Comparison of ENCODE assay signal across 10 mouse cellular contexts in the genomic region with DNA sequence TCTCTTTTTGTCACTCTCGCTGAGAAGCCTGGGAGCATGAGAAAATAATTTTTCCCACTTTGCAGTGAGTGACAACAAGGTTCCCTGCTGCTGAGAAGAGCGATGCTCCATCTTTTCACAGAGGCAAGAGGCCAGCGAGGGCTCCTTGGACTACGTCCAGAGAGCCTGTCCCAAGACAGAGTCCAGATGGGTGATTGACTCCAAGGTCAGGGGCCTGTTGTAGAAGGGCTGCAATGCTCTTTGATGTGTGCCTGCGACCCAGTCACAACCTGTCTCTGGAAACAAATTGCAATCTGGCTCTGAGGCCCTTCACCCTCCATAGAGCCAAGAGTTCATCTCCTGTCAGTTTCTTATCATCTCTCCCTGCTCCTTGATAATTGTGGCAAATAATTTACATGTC. TPM values are rescaled to one million over a fixed set of nuclear protein-coding genes. Genes with fewer than 3 reads are reported as not detected.
A peak's percentile ranks its signal among the peaks of the same experiment; 100 is the strongest.
DNase-seq lines count a peak whose midpoint lies in the region; ATAC-seq lines count a peak whose summit lies in the region.
"Had no signal": no experiment of that assay in that cellular context is flagged by ENCODE, and none has a peak within 500 bp of the region (broad histone marks: within the 10 kb centered on the region; RNA-seq: fewer than 3 reads in every experiment).

No protein-coding gene starts in this region.

- no peak overlapping the region for H3K4me2 ChIP-seq in lung, embryonic 15.5 days

- intact Hi-C loops in left cerebral cortex, postnatal 4 days (cut with DNase I): no loop called here

- no peaks in the 10 kb centered on the region for H3K27me3 ChIP-seq in lung, embryonic 15.5 days

- no peak overlapping the region for H3K27ac ChIP-seq in lung, embryonic 15.5 days

- no peak overlapping the region for H3K9ac ChIP-seq in lung, embryonic 15.5 days

- H3K4me1 ChIP-seq in lung, embryonic 15.5 days: peaks cover 11% of the 10 kb centered on the region

- H3K4me3 ChIP-seq in lung, embryonic 15.5 days: no peak overlapping the region
- H3K4me3 ChIP-seq: erythroblast, embryonic 14.5 days had no signal

- WGBS in lung, embryonic 15.5 days: 13% methylated on average over 5 of the region's 5 CpGs

- peak; percentile 78 for DNase-seq in left cerebral cortex, postnatal 4 days
- no peak for DNase-seq in left cerebral cortex, adult 18-20 months (ENCODE audit: low spot score in 2 of 2)
- DNase-seq in cerebellum, adult 11-12 months: peak; percentile 20
- DNase-seq in heart, postnatal 4 days: peak; percentile 50
- no peak for DNase-seq in right cerebral cortex, adult 18-20 months
- no peak for DNase-seq in urinary bladder, adult 18-20 months (ENCODE audit: low spot score in 2 of 2)
- DNase-seq in retina, postnatal 1 day: no peak

- H3K36me3 ChIP-seq in lung, embryonic 15.5 days: no peaks in the 10 kb centered on the region

- ATAC-seq in lung, embryonic 15.5 days (ENCODE audit: borderline replicate concordance, extremely low read depth, low FRiP score, low TSS enrichment): peak; percentile 74; the same call in 1 of the 2 replicates

- no peaks in the 10 kb centered on the region for H3K9me3 ChIP-seq in lung, embryonic 15.5 days

RNA-seq across cellular contexts. Expression of gene Gm9817, which starts 5.2 kb away (rescaled TPM):
- under 1 TPM; 0.18 to 0.20 TPM for total RNA-seq in left cerebral cortex, postnatal 4 days (2021)
- total RNA-seq in left cerebral cortex, adult 18-20 months (2021): not detected
- total RNA-seq in heart, postnatal 4 days (2021): under 1 TPM; 0.26 to 0.27 TPM
- polyA plus RNA-seq in lung, embryonic 15.5 days (2015; fragmentation: Nextera tagmentation; extraction: Ambion mirVana): not detected in 2 replicates
- total RNA-seq: megakaryocyte progenitor cell, adult 5-6 weeks had no signal
- polyA plus RNA-seq: erythroblast, embryonic 14.5 days had no signal

Comparison
In these comparisons a context has a peak if more than half of its experiments do, and no peak if none do; other contexts are left out.
1. DNase-seq: peak in left cerebral cortex, postnatal 4 days (single experiment), cerebellum, adult 11-12 months (single experiment) and heart, postnatal 4 days (single experiment); none in left cerebral cortex, adult 18-20 months (0 of 2), right cerebral cortex, adult 18-20 months (single experiment), urinary bladder, adult 18-20 months (0 of 2) and retina, postnatal 1 day (single experiment).